Comparison of ENCODE assay signal across 27 mouse cellular contexts in genomic region chr2:78876002-78876401, GRCm38 (mm10).
"Had no signal": no experiment of that assay in that cellular context is flagged by ENCODE, and none has a peak within 500 bp of the region (broad histone marks: within the 10 kb centered on the region; RNA-seq: fewer than 3 reads in every experiment).

No protein-coding gene starts in this region.

- H3K27ac ChIP-seq: gastrocnemius, adult 2 months; heart, adult 2 months; heart, embryonic 15.5 days; hindbrain, embryonic 13.5 days; intestine, embryonic 15.5 days; layer of hippocampus, adult 2 months; left cerebral cortex, adult 2 months; limb, embryonic 13.5 days; limb, embryonic 15.5 days; liver, embryonic 14.5 days had no signal

- H3K9me3 ChIP-seq: heart, embryonic 13.5 days; heart, embryonic 15.5 days; hindbrain, embryonic 13.5 days; intestine, embryonic 15.5 days; limb, embryonic 13.5 days; limb, embryonic 15.5 days; liver, embryonic 12.5 days had no signal

- ATAC-seq: hindbrain, embryonic 16.5 days; inflammation-experienced regulatory T-cells, adult 6 months; intestine, embryonic 15.5 days; intestine, postnatal 0 days; liver, embryonic 12.5 days had no signal

- H3K9ac ChIP-seq: heart, embryonic 15.5 days; hindbrain, embryonic 13.5 days; intestine, embryonic 15.5 days; limb, embryonic 13.5 days; limb, embryonic 15.5 days; liver, embryonic 12.5 days; liver, embryonic 14.5 days had no signal

- H3K36me3 ChIP-seq: heart, embryonic 15.5 days; hindbrain, embryonic 13.5 days; intestine, embryonic 15.5 days; limb, embryonic 15.5 days had no signal

- H3K27me3 ChIP-seq: heart, embryonic 13.5 days; heart, embryonic 15.5 days; hindbrain, embryonic 13.5 days; intestine, embryonic 15.5 days; limb, embryonic 13.5 days; limb, embryonic 15.5 days; liver, embryonic 12.5 days had no signal

- H3K4me2 ChIP-seq: heart, embryonic 11.5 days; heart, embryonic 13.5 days; intestine, embryonic 15.5 days; limb, embryonic 15.5 days; liver, embryonic 12.5 days had no signal

- H3K4me3 ChIP-seq: gastrocnemius, adult 2 months; heart, adult 2 months; heart, embryonic 13.5 days; heart, embryonic 15.5 days; hindbrain, embryonic 13.5 days; intestine, embryonic 15.5 days; layer of hippocampus, adult 2 months; left cerebral cortex, adult 2 months; limb, embryonic 13.5 days; limb, embryonic 15.5 days; liver, embryonic 12.5 days had no signal

- DNase-seq: gastrocnemius, adult 2 months; gastrocnemius, postnatal 10 days; gastrocnemius, postnatal 25 days; heart, adult 11 months; heart, adult 2 months; heart, postnatal 14 days; heart, postnatal 36 days; kidney, adult 18-20 months; kidney, adult 8-10 months; kidney, postnatal 10 days; kidney, postnatal 25 days; kidney, postnatal 4 days; left cerebral cortex, postnatal 4 days had no signal
